Mouse (Mus musculus) hindbrain, embryonic 12.5 days (tissue): ENCODE results near the gene Gm21304. TPM values are rescaled to one million over a fixed set of nuclear protein-coding genes. Genes with fewer than 3 reads are reported as not detected.
"Not testable (repeated sequence)": the region's sequence is repeated elsewhere in the genome, so short reads cannot be mapped to it uniquely, and the experiment has no call there.

Source experiments
- ATAC-seq: fragments of 200-750 bp; cut with Nextera tagmentation; 2 replicates; pipeline ENCODE4 v1.8.0; 2017; ENCODE audit warnings: moderate TSS enrichment; ENCODE audit not compliant: low FRiP score
- H3K27ac ChIP-seq: fragments of 300-500 bp; sonication (generic); 2 replicates; pipeline ENCODE4 v1.5.1; 2016; ENCODE audit warnings: mild to moderate bottlenecking
- H3K27me3 ChIP-seq: fragments of 300-500 bp; sonication (generic); 2 replicates; pipeline ENCODE4 v1.6.1; 2016; ENCODE audit warnings: mild to moderate bottlenecking
- H3K36me3 ChIP-seq: fragments of 300-500 bp; sonication (generic); 2 replicates; pipeline ENCODE4 v1.6.1; 2016; ENCODE audit warnings: mild to moderate bottlenecking
- H3K4me1 ChIP-seq: fragments of 300-500 bp; sonication (generic); 2 replicates; pipeline ENCODE4 v1.6.1; 2016
- H3K4me2 ChIP-seq: fragments of 300-500 bp; sonication (generic); replicated peaks from 2 replicates; pipeline ENCODE4 v1.6.1; 2016; ENCODE audit warnings: mild to moderate bottlenecking
- H3K4me3 ChIP-seq: fragments of 300-500 bp; sonication (generic); 2 replicates; pipeline ENCODE4 v1.5.1; 2016; ENCODE audit warnings: mild to moderate bottlenecking
- H3K9ac ChIP-seq: fragments of 300-500 bp; sonication (generic); 2 replicates; pipeline ENCODE4 v1.6.1; 2016; ENCODE audit warnings: mild to moderate bottlenecking, moderate library complexity
- H3K9me3 ChIP-seq: fragments of 300-500 bp; sonication (generic); replicated peaks from 2 replicates; pipeline ENCODE4 v1.6.1; 2016; ENCODE audit warnings: mild to moderate bottlenecking
- WGBS: fragments of 180-500 bp; shearing (Covaris S2); methylation state at CpG from one replicate; pipeline ENCODE4 v1.1.7; 2016; 5-methylcytosine and 5-hydroxymethylcytosine counted together
- polyA plus RNA-seq: library from polyadenylated mRNA; unstranded; fragments of >200 nt; fragmentation: Nextera tagmentation; extraction: Ambion mirVana; gene quantifications from 2 replicates; pipeline ENCODE4 v1.2.1, GENCODE M21; 2016

Gene Gm21304
- polyA plus RNA-seq: not detected in 2 replicates

GRCm38 (mm10) chr10:104168215-104168614, at the start of gene Gm21304:
Gene Gm21304 (plus strand): TSS chr10:104168515.
- H3K4me2 ChIP-seq, H3K36me3 ChIP-seq, H3K27ac ChIP-seq, H3K4me3 ChIP-seq, H3K4me1 ChIP-seq, H3K9me3 ChIP-seq, H3K27me3 ChIP-seq, H3K9ac ChIP-seq, ATAC-seq: not testable (repeated sequence)
- WGBS: no CpG with 5 or more reads among the region's 3 CpGs

- not testable (repeated sequence) for H3K4me1 ChIP-seq, H3K36me3 ChIP-seq, ATAC-seq, H3K27ac ChIP-seq, H3K9ac ChIP-seq, H3K27me3 ChIP-seq, H3K4me3 ChIP-seq, H3K9me3 ChIP-seq, H3K4me2 ChIP-seq
- no CpG with 5 or more reads among the region's 3 CpGs for WGBS
Observed at GRCm38 (mm10) chr10:104142687-104143086, 25.6 kb upstream of the Gm21304 start, which contains the start of gene Gm21293. Gene Gm21293 (plus strand): TSS chr10:104142987.

GRCm38 (mm10) chr10:104151197-104151596, 17.1 kb upstream of the Gm21304 start, which contains the start of gene Gm6763:
Gene Gm6763 (plus strand): TSS chr10:104151497.
- H3K9ac ChIP-seq, H3K36me3 ChIP-seq, H3K4me2 ChIP-seq, ATAC-seq, H3K9me3 ChIP-seq, H3K4me3 ChIP-seq, H3K27ac ChIP-seq, H3K4me1 ChIP-seq, H3K27me3 ChIP-seq: not testable (repeated sequence)
- no CpG with 5 or more reads among the region's 3 CpGs for whole genome bisulfite sequencing

GRCm38 (mm10) chr10:104159706-104160105, 8.6 kb upstream of the Gm21304 start, which contains the start of gene Gm8764:
Gene Gm8764 (plus strand): TSS chr10:104160006.
- H3K27ac ChIP-seq, H3K4me3 ChIP-seq, H3K4me2 ChIP-seq, H3K9me3 ChIP-seq, H3K9ac ChIP-seq, H3K27me3 ChIP-seq, H3K36me3 ChIP-seq, ATAC-seq, H3K4me1 ChIP-seq: not testable (repeated sequence)
- WGBS: no CpG with 5 or more reads among the region's 3 CpGs

GRCm38 (mm10) chr10:104176724-104177123, 8.4 kb downstream of the Gm21304 start, which contains the start of gene Gm21312:
Gene Gm21312 (plus strand): TSS chr10:104177024.
- not testable (repeated sequence) for H3K36me3 ChIP-seq, H3K4me2 ChIP-seq, H3K27me3 ChIP-seq, H3K9ac ChIP-seq, ATAC-seq, H3K9me3 ChIP-seq, H3K4me3 ChIP-seq, H3K27ac ChIP-seq, H3K4me1 ChIP-seq
- no CpG with 5 or more reads among the region's 3 CpGs for WGBS

GRCm38 (mm10) chr10:104185233-104185632, 16.9 kb downstream of the Gm21304 start, which contains the start of gene Gm20765:
Gene Gm20765 (plus strand): TSS chr10:104185533.
- H3K4me2 ChIP-seq, H3K27ac ChIP-seq, H3K27me3 ChIP-seq, H3K4me1 ChIP-seq, H3K36me3 ChIP-seq, H3K9me3 ChIP-seq, H3K9ac ChIP-seq, H3K4me3 ChIP-seq, ATAC-seq: not testable (repeated sequence)
- WGBS: no CpG with 5 or more reads among the region's 3 CpGs

- not testable (repeated sequence) for ATAC-seq, H3K9me3 ChIP-seq, H3K27ac ChIP-seq, H3K9ac ChIP-seq, H3K36me3 ChIP-seq, H3K4me3 ChIP-seq, H3K4me1 ChIP-seq, H3K27me3 ChIP-seq, H3K4me2 ChIP-seq
- WGBS: no CpG with 5 or more reads among the region's 3 CpGs
Observed at GRCm38 (mm10) chr10:104193742-104194141, 25.4 kb downstream of the Gm21304 start, which contains the start of gene Gm4340. Gene Gm4340 (plus strand): TSS chr10:104194042.

- Histone ChIP-seq H3K9ac (no peak overlapping the region), H3K9me3 (no peaks in the 10 kb centered on the region), H3K36me3 (no peaks in the 10 kb centered on the region), H3K4me1 (no peaks in the 10 kb centered on the region), H3K27me3 (no peaks in the 10 kb centered on the region), H3K4me2 (no peak overlapping the region), H3K4me3 (no peak overlapping the region), H3K27ac (no peak overlapping the region)
- ATAC-seq: no peak
- WGBS: 77% methylated on average over 1 of the region's 1 CpGs
Observed at GRCm38 (mm10) chr10:104209655-104210054, 41.3 kb downstream of the Gm21304 start.

- no peak for ATAC-seq
- H3K36me3 ChIP-seq: no peaks in the 10 kb centered on the region
- no peak overlapping the region for H3K27ac ChIP-seq
- H3K4me3 ChIP-seq: no peak overlapping the region
- no peaks in the 10 kb centered on the region for H3K9me3 ChIP-seq
- 71% methylated on average over 3 of the region's 3 CpGs for WGBS
- H3K27me3 ChIP-seq: no peaks in the 10 kb centered on the region
- H3K4me2 ChIP-seq: no peak overlapping the region
- H3K9ac ChIP-seq: no peak overlapping the region
- no peaks in the 10 kb centered on the region for H3K4me1 ChIP-seq
Observed at GRCm38 (mm10) chr10:104210268-104210990, 42.1 kb downstream of the Gm21304 start.

- WGBS: 87% methylated on average over 5 of the region's 5 CpGs
- Histone ChIP-seq H3K4me1 (no peaks in the 10 kb centered on the region), H3K27ac (no peak overlapping the region), H3K27me3 (no peaks in the 10 kb centered on the region), H3K36me3 (no peaks in the 10 kb centered on the region), H3K4me3 (no peak overlapping the region), H3K4me2 (no peak overlapping the region), H3K9me3 (no peaks in the 10 kb centered on the region), H3K9ac (no peak overlapping the region)
- ATAC-seq: no peak
Observed at GRCm38 (mm10) chr10:104214527-104214926, 46.2 kb downstream of the Gm21304 start.

Other genes starting within 250 kb of the Gm21304 start
- gene Gm21293, start 25.5 kb upstream of the Gm21304 start, polyA plus RNA-seq: not detected in 2 replicates
- gene Gm6763, start 17.0 kb upstream of the Gm21304 start, polyA plus RNA-seq: not detected in 2 replicates
- not detected in 2 replicates for gene Gm8764, start 8.5 kb upstream of the Gm21304 start, polyA plus RNA-seq
- gene Gm21312, start 8.5 kb downstream of the Gm21304 start, polyA plus RNA-seq: not detected in 2 replicates
- gene Gm20765, start 17.0 kb downstream of the Gm21304 start, polyA plus RNA-seq: not detected in 2 replicates
- gene Gm4340, start 25.5 kb downstream of the Gm21304 start, polyA plus RNA-seq: not detected in 2 replicates